Mouse (Mus musculus) liver, embryonic 15.5 days (tissue): Measurements from ENCODE around the gene Sec11a. TPM values are rescaled to one million over a fixed set of nuclear protein-coding genes. Genes with fewer than 3 reads are reported as not detected.

Experiments used
- ATAC-seq: fragments of 200-750 bp; cut with Nextera tagmentation; 2 replicates; pipeline ENCODE4 v1.8.0; 2017; ENCODE audit warnings: moderate number of reproducible peaks, mild to moderate bottlenecking, moderate library complexity; ENCODE audit not compliant: insufficient read depth
- H3K27ac ChIP-seq: fragments of 300-500 bp; sonication (generic); replicated peaks from 2 replicates; pipeline ENCODE4 v1.5.1; 2015; ENCODE audit warnings: mild to moderate bottlenecking, inconsistent platforms
- H3K27me3 ChIP-seq: fragments of 300-500 bp; sonication (generic); 2 replicates; pipeline ENCODE4 v1.6.1; 2015; ENCODE audit warnings: mild to moderate bottlenecking, inconsistent platforms
- H3K36me3 ChIP-seq: fragments of 300-500 bp; sonication (generic); replicated peaks from 2 replicates; pipeline ENCODE4 v1.6.1; 2015; ENCODE audit warnings: moderate library complexity, mild to moderate bottlenecking, inconsistent platforms
- H3K4me1 ChIP-seq: fragments of 300-500 bp; sonication (generic); replicated peaks from 2 replicates; pipeline ENCODE4 v1.6.1; 2015; ENCODE audit warnings: inconsistent platforms
- H3K4me2 ChIP-seq: fragments of 300-500 bp; sonication (generic); 2 replicates; pipeline ENCODE4 v1.6.1; 2015; ENCODE audit warnings: moderate library complexity, mild to moderate bottlenecking, inconsistent platforms
- H3K4me3 ChIP-seq: fragments of 300-500 bp; sonication (generic); replicated peaks from 2 replicates; pipeline ENCODE4 v1.5.1; 2015; ENCODE audit warnings: mild to moderate bottlenecking, inconsistent platforms
- H3K9ac ChIP-seq: fragments of 300-500 bp; sonication (generic); 2 replicates; pipeline ENCODE4 v1.6.1; 2015; ENCODE audit warnings: moderate library complexity, mild to moderate bottlenecking, inconsistent platforms
- H3K9me3 ChIP-seq: fragments of 300-500 bp; sonication (generic); replicated peaks from 2 replicates; pipeline ENCODE4 v1.6.1; 2016; ENCODE audit warnings: inconsistent platforms
- WGBS: fragments of 180-500 bp; shearing (Covaris S2); methylation state at CpG from one replicate; pipeline ENCODE4 v1.1.7; 2015; ENCODE audit warnings: mixed read lengths; ENCODE audit not compliant: insufficient replicate concordance; 5-methylcytosine and 5-hydroxymethylcytosine counted together
- polyA plus RNA-seq: library from polyadenylated mRNA; unstranded; fragments of >200 nt; fragmentation: Nextera tagmentation; extraction: Ambion mirVana; gene quantifications from 2 replicates; pipeline ENCODE4 v1.2.1, GENCODE M21; 2015

Gene Sec11a
- polyA plus RNA-seq, 1 experiment from 2014 or later = 96.7 TPM

- H3K9me3 ChIP-seq = no peaks in the 10 kb centered on the region
- no peak overlapping the region for H3K9ac ChIP-seq
- H3K4me2 ChIP-seq = no peak overlapping the region
- 0 out of 2 replicates have a peak overlapping the region, but pooled peaks have one; percentile 29 for H3K27ac ChIP-seq
- H3K36me3 ChIP-seq = peaks cover 27% of the 10 kb centered on the region
- peaks cover 17% of the 10 kb centered on the region for H3K4me1 ChIP-seq
- H3K4me3 ChIP-seq = no peak overlapping the region
- no peaks in the 10 kb centered on the region for H3K27me3 ChIP-seq
- ATAC-seq = peak; percentile 9; the same call in 1 of the 2 replicates
- whole genome bisulfite sequencing = 47% methylated on average over 5 of the region's 5 CpGs
These were observed 74.5 kb downstream of the Sec11a start for GRCm38 (mm10) chr7:80873038-80873437.

- Histone ChIP-seq H3K9ac (no peak overlapping the region), H3K4me1 (peaks cover 26% of the 10 kb centered on the region), H3K4me2 (no peak overlapping the region), H3K27me3 (no peaks in the 10 kb centered on the region), H3K36me3 (peaks cover 16% of the 10 kb centered on the region; the same call in 1 of the 2 replicates), H3K27ac (no peak overlapping the region), H3K9me3 (no peaks in the 10 kb centered on the region), H3K4me3 (no peak overlapping the region)
- ATAC-seq = no peak
- 70% methylated on average over 2 of the region's 2 CpGs for WGBS
These were observed 78.9 kb downstream of the Sec11a start for GRCm38 (mm10) chr7:80868686-80869085.

GRCm38 (mm10) chr7:80866514-80867147 lies 80.9 kb downstream of the Sec11a start:
- Histone ChIP-seq H3K4me3 (no peak overlapping the region), H3K9me3 (no peaks in the 10 kb centered on the region), H3K36me3 (0 out of 2 replicates have a peak, but pooled peaks cover 14% of the 10 kb centered on the region), H3K4me1 (peaks cover 28% of the 10 kb centered on the region), H3K27ac (peak overlapping the region; percentile 39; the same call in 1 of the 2 replicates), H3K4me2 (no peak overlapping the region), H3K27me3 (no peaks in the 10 kb centered on the region), H3K9ac (no peak overlapping the region)
- ATAC-seq = 0 out of 2 replicates have a peak, but pooled peaks have one; percentile 39
- 50% methylated on average over 7 of the region's 7 CpGs for WGBS

GRCm38 (mm10) chr7:80865521-80865920 lies 82.1 kb downstream of the Sec11a start:
- Histone ChIP-seq H3K27ac (peak overlapping the region; percentile 64), H3K4me1 (peaks cover 38% of the 10 kb centered on the region), H3K9me3 (no peaks in the 10 kb centered on the region), H3K4me2 (peak overlapping the region; percentile 21; the same call in 1 of the 2 replicates), H3K4me3 (no peak overlapping the region), H3K9ac (no peak overlapping the region), H3K36me3 (0 out of 2 replicates have a peak, but pooled peaks cover 14% of the 10 kb centered on the region), H3K27me3 (no peaks in the 10 kb centered on the region)
- WGBS = 64% methylated on average over 7 of the region's 7 CpGs
- ATAC-seq = no peak

GRCm38 (mm10) chr7:80864831-80865230 lies 82.7 kb downstream of the Sec11a start:
- Histone ChIP-seq H3K27me3 (no peaks in the 10 kb centered on the region), H3K27ac (peak overlapping the region; percentile 64), H3K4me2 (peak overlapping the region; percentile 21), H3K9me3 (no peaks in the 10 kb centered on the region), H3K4me3 (no peak overlapping the region), H3K4me1 (peaks cover 45% of the 10 kb centered on the region), H3K36me3 (0 out of 2 replicates have a peak, but pooled peaks cover 14% of the 10 kb centered on the region), H3K9ac (no peak overlapping the region)
- ATAC-seq = no peak
- WGBS = 15% methylated on average over 8 of the region's 8 CpGs

- WGBS = 24% methylated on average over 1 of the region's 1 CpGs
- Histone ChIP-seq H3K36me3 (0 out of 2 replicates have a peak, but pooled peaks cover 11% of the 10 kb centered on the region), H3K4me2 (no peak overlapping the region), H3K4me1 (peaks cover 46% of the 10 kb centered on the region), H3K9me3 (no peaks in the 10 kb centered on the region), H3K9ac (no peak overlapping the region), H3K4me3 (no peak overlapping the region), H3K27me3 (no peaks in the 10 kb centered on the region), H3K27ac (0 out of 2 replicates have a peak overlapping the region, but pooled peaks have one; percentile 64)
- ATAC-seq = no peak
These were observed 83.4 kb downstream of the Sec11a start for GRCm38 (mm10) chr7:80864151-80864550.

GRCm38 (mm10) chr7:80863520-80863919 lies 84.1 kb downstream of the Sec11a start:
- Histone ChIP-seq H3K27ac (no peak overlapping the region), H3K36me3 (0 out of 2 replicates have a peak, but pooled peaks cover 8% of the 10 kb centered on the region), H3K4me2 (no peak overlapping the region), H3K9ac (no peak overlapping the region), H3K4me3 (no peak overlapping the region), H3K4me1 (peaks cover 46% of the 10 kb centered on the region), H3K9me3 (no peaks in the 10 kb centered on the region), H3K27me3 (no peaks in the 10 kb centered on the region)
- 69% methylated on average over 5 of the region's 5 CpGs for WGBS
- ATAC-seq = no peak

DNA sequence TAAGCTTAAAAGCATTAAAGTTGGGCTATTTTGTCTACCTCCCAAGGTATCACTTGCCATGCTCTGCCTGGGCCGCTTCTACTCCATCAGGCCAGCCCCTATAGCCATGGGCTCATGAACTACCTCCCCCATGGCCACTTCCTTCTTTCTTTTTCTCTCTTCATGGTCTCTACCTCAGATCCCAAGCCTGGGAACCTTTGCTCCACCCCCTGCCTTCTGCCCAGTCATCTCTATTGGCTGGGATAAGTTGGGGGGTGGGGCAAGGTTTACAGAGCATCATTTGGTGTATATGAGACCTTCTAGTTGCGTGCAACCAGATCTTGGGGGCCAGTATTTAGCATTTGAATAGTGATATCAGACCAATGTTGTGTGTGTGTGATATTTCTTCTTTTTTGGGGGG lies 85.1 kb downstream of the Sec11a start:
- Histone ChIP-seq H3K4me1 (peaks cover 46% of the 10 kb centered on the region), H3K4me2 (no peak overlapping the region), H3K36me3 (0 out of 2 replicates have a peak, but pooled peaks cover 1% of the 10 kb centered on the region), H3K27ac (no peak overlapping the region), H3K9me3 (no peaks in the 10 kb centered on the region), H3K4me3 (no peak overlapping the region), H3K9ac (no peak overlapping the region), H3K27me3 (no peaks in the 10 kb centered on the region)
- 51% methylated on average over 2 of the region's 2 CpGs for WGBS
- no peak for ATAC-seq

DNA sequence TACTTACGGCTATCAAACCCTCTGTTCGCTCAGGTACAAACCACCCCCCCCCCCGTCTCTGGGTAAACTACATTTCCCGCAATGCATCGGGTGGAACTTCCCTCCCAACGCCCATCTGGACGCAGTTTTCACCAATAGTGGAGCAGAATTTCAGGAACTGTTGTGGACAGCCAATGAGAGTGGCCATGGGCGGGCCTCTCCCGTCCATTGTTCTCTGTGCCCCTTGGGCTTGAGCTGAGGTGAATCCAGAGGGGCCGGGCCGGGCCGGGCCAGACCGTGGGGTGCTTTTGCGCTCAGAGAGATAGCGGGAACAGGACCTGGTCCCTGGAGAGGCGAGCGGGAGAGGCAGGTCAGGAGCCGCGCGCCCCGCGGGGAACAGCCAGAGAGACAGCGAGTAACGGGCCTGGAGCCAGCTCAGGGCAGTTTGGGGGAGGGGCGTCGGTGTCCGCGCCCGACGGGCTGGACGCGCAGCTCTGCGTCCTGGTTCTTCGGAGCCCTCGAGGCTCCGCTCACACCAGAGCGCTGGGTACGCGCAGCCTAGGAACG lies 86.8 kb downstream of the Sec11a start, which contains the start of gene Zscan2:
Gene Zscan2 (plus strand): TSS at position 192 of the 546 bp plus-strand sequence.
- ATAC-seq = peak; percentile 93
- peaks cover 36% of the 10 kb centered on the region for H3K4me1 ChIP-seq
- H3K36me3 ChIP-seq = no peaks in the 10 kb centered on the region
- H3K27me3 ChIP-seq = no peaks in the 10 kb centered on the region
- H3K4me2 ChIP-seq = peak within 1 kb of the TSS; percentile 95
- no peaks in the 10 kb centered on the region for H3K9me3 ChIP-seq
- under 1% methylated on average over 40 of the region's 40 CpGs for WGBS
- peak within 1 kb of the TSS; percentile 76 for H3K4me3 ChIP-seq
- H3K27ac ChIP-seq = peak within 1 kb of the TSS; percentile 77; the same call in 1 of the 2 replicates
- H3K9ac ChIP-seq = peak within 1 kb of the TSS; percentile 76

DNA sequence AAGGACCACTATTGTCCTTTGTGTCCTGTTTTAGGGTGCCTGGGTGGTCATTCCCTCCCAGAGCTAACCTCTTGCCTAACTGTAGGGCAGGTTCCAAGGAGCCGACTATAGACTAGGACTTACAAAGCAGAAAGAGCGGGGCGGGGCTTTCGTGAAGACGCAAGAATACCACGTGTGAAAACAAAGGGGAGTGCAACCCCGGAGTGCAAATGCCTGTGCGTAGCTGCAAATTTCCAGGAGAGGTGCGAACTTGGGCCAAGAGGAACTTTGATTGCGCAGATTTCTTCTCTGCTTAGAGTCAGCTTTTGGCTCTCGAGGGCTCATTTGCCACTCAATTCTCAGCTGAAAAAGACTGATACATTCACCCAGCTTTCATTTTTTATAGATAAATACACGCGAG lies 87.4 kb downstream of the Sec11a start:
- peaks cover 32% of the 10 kb centered on the region for H3K4me1 ChIP-seq
- no peaks in the 10 kb centered on the region for H3K9me3 ChIP-seq
- H3K4me2 ChIP-seq = peak overlapping the region; percentile 95
- H3K36me3 ChIP-seq = no peaks in the 10 kb centered on the region
- WGBS = 1% methylated on average over 13 of the region's 13 CpGs
- no peak overlapping the region for H3K9ac ChIP-seq
- no peak overlapping the region for H3K27ac ChIP-seq
- peak; percentile 37; the same call in 1 of the 2 replicates for ATAC-seq
- H3K27me3 ChIP-seq = no peaks in the 10 kb centered on the region
- H3K4me3 ChIP-seq = peak overlapping the region; percentile 76

DNA sequence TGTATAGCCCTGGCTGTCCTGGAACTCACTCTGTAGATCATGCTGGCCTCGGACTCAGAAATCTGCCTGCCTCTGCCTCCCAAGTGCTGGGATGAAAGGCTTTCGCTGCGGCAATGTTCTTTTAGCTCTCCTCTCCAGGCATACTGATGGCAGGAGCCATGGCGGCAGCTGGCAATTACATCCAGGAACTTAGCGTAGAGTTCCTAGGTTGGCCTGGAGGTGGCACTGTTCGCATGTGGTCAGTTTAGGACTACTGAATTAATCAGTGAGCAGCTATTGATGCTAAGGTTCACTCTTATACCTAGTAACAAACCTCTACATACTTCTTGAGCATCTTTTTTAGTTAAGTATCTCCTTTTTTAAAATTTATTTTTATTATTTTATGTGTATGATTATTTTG lies 90.4 kb downstream of the Sec11a start:
- H3K4me1 ChIP-seq = peaks cover 23% of the 10 kb centered on the region
- no peak overlapping the region for H3K9ac ChIP-seq
- H3K4me3 ChIP-seq = no peak overlapping the region
- H3K27me3 ChIP-seq = no peaks in the 10 kb centered on the region
- ATAC-seq = no peak
- no peaks in the 10 kb centered on the region for H3K9me3 ChIP-seq
- H3K27ac ChIP-seq = no peak overlapping the region
- no peak overlapping the region for H3K4me2 ChIP-seq
- WGBS = 10% methylated on average over 6 of the region's 6 CpGs
- H3K36me3 ChIP-seq = no peaks in the 10 kb centered on the region
